Mouse (Mus musculus): Measurements from ENCODE around the gene Vps45.

- TF ChIP-seq POLR2AphosphoS5 (IDR thresholded peaks at IDR 0.05; ENCODE audit: insufficient replicate concordance, low read depth, low read length) (no peak), CTCF (IDR thresholded peaks at IDR 0.05; ENCODE audit: low read depth, low read length) (no peak), GATA1 (IDR thresholded peaks at IDR 0.05; ENCODE audit: borderline replicate concordance, low read length) (no peak)
These were observed 58.1 kb downstream of the Vps45 start for GRCm38 (mm10) chr3:96000080-96000632.
